Mouse (Mus musculus) neural tube, embryonic 14.5 days (tissue): ENCODE results near the gene Nfib. TPM values are rescaled to one million over a fixed set of nuclear protein-coding genes. Genes with fewer than 3 reads are reported as not detected.

Source experiments
- ATAC-seq: fragments of 200-750 bp; cut with Nextera tagmentation; 2 replicates; pipeline ENCODE4 v1.8.0; 2017; ENCODE audit warnings: low read depth, mild to moderate bottlenecking, moderate TSS enrichment, moderate library complexity
- H3K27ac ChIP-seq: fragments of 300-500 bp; sonication (generic); 2 replicates; pipeline ENCODE4 v1.5.1; 2014; ENCODE audit warnings: low read depth, mild to moderate bottlenecking, control low read depth, low read length, moderate library complexity, mixed read lengths
- H3K27me3 ChIP-seq: fragments of 300-500 bp; sonication (generic); 2 replicates; pipeline ENCODE4 v1.6.1; 2014; ENCODE audit warnings: low read length; ENCODE audit not compliant: control insufficient read depth, insufficient read depth
- H3K36me3 ChIP-seq: fragments of 300-500 bp; sonication (generic); 2 replicates; pipeline ENCODE4 v1.6.1; 2014; ENCODE audit warnings: low read length, mixed read lengths; ENCODE audit not compliant: control insufficient read depth, insufficient read depth
- H3K4me1 ChIP-seq: fragments of 300-500 bp; sonication (generic); 2 replicates; pipeline ENCODE4 v1.6.1; 2014; ENCODE audit warnings: low read length; ENCODE audit not compliant: control insufficient read depth, insufficient read depth
- H3K4me2 ChIP-seq: fragments of 300-500 bp; sonication (generic); 2 replicates; pipeline ENCODE4 v1.6.1; 2014; ENCODE audit warnings: mild to moderate bottlenecking, low read depth, low read length, control low read depth
- H3K4me3 ChIP-seq: fragments of 300-500 bp; sonication (generic); 2 replicates; pipeline ENCODE4 v1.5.1; 2014; ENCODE audit warnings: low read depth, low read length, control low read depth, mixed read lengths
- H3K9ac ChIP-seq: fragments of 300-500 bp; sonication (generic); replicated peaks from 2 replicates; pipeline ENCODE4 v1.6.1; 2014; ENCODE audit warnings: low read depth, mild to moderate bottlenecking, control low read depth, low read length, mixed read lengths
- H3K9me3 ChIP-seq: fragments of 300-500 bp; sonication (generic); 2 replicates; pipeline ENCODE4 v1.6.1; 2016; ENCODE audit warnings: low read length; ENCODE audit not compliant: control insufficient read depth
- WGBS: fragments of 180-500 bp; shearing (Covaris S2); extraction: QIAGEN DNeasy Blood & Tissue Kit; methylation state at CpG from one replicate; pipeline ENCODE4 v1.1.7; 2014; 5-methylcytosine and 5-hydroxymethylcytosine counted together
- polyA plus RNA-seq: library from polyadenylated mRNA; unstranded; fragments of >200 nt; fragmentation: Nextera tagmentation; extraction: Ambion mirVana; gene quantifications from 2 replicates; pipeline ENCODE4 v1.2.1, GENCODE M21; 2014

The Nfib gene
- polyA plus RNA-seq, 1 experiment from 2014 or later, result 111 TPM

DNA sequence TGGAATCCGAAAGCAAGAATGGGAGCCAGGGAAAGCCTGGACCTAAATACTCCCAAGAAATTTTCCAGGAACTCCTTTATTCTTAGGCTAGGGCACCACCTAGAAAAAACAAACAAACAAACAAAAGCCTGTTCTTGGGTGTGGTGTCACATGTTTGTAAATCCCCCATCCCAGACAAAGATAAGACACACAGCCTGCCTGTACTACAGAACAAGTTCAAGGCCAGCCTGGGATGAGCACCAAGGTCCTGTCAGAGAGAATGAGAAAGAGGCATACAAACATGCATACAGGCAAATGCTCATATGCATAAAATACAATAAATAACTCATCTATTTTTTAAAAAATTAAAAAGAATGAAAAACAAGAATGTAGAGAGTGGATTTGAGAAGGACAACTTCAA, 315.7 kb downstream of the Nfib start:
- 0 out of 2 replicates have a peak, but pooled peaks cover 2% of the 10 kb centered on the region for H3K4me1 ChIP-seq
- ATAC-seq, result no peak
- H3K27me3 ChIP-seq, result no peaks in the 10 kb centered on the region
- H3K4me2 ChIP-seq, result no peak overlapping the region
- no peaks in the 10 kb centered on the region for H3K9me3 ChIP-seq
- WGBS, result 89% methylated on average over 1 of the region's 1 CpGs
- H3K4me3 ChIP-seq, result no peak overlapping the region
- H3K36me3 ChIP-seq, result no peaks in the 10 kb centered on the region
- H3K27ac ChIP-seq, result no peak overlapping the region
- no peak overlapping the region for H3K9ac ChIP-seq

GRCm38 (mm10) chr4:82387620-82388019, 317.9 kb downstream of the Nfib start:
- ATAC-seq, result no peak

DNA sequence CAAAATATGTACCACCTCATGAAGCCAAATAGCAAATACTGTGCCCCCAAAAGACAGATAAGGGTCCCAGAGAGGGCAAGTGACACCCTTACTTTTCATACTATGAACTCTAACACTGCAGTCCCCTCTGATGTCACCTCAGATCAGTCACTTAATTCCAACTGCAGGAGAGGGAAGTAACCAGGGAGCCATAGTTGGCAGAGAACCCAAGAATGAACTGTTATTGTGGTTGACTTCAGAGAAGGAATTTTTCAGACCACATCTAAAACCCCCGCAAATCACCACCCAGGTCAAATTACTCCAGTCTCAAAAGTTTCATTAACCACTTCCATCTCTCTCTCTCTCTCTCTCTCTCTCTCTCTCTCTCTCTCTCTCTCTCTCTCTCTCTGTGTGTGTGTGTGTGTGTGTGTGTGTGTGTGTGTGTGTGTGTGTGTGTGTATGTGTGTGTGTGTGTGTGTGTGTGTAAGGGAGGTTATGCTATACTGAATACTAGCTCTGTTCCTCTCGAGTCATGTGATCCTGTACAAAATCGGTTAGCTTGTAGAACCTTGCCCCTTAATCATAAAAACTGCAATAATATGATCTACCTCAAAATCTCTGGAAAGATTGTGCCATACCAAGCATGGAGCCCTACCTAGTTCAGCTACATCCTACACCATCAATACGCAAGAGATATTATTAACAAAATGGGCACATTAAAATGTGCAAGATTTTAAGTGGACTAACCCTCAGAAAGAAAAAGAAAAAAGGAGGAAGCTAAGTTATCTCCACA, 319.1 kb downstream of the Nfib start:
- Histone ChIP-seq H3K4me1 (peaks cover 9% of the 10 kb centered on the region; the same call in 1 of the 2 replicates), H3K36me3 (no peaks in the 10 kb centered on the region), H3K4me3 (no peak overlapping the region), H3K4me2 (no peak overlapping the region), H3K9me3 (no peaks in the 10 kb centered on the region), H3K9ac (no peak overlapping the region), H3K27me3 (no peaks in the 10 kb centered on the region), H3K27ac (no peak overlapping the region)
- WGBS, result 90% methylated on average over 4 of the region's 4 CpGs
- no peak for ATAC-seq

More at GRCm38 (mm10) chr4:82387620-82388019, 317.9 kb downstream of the Nfib start:
- no peaks in the 10 kb centered on the region for H3K36me3 ChIP-seq
- H3K4me3 ChIP-seq, result no peak overlapping the region
- no peak overlapping the region for H3K9ac ChIP-seq
- no peak overlapping the region for H3K4me2 ChIP-seq
- H3K9me3 ChIP-seq, result no peaks in the 10 kb centered on the region
- H3K4me1 ChIP-seq, result peaks cover 9% of the 10 kb centered on the region; the same call in 1 of the 2 replicates
- no peak overlapping the region for H3K27ac ChIP-seq
- 83% methylated on average over 4 of the region's 4 CpGs for WGBS
- H3K27me3 ChIP-seq, result no peaks in the 10 kb centered on the region

- Histone ChIP-seq H3K27ac (no peak overlapping the region), H3K4me2 (no peak overlapping the region), H3K4me3 (no peak overlapping the region), H3K9me3 (no peaks in the 10 kb centered on the region), H3K27me3 (no peaks in the 10 kb centered on the region), H3K36me3 (no peaks in the 10 kb centered on the region), H3K9ac (no peak overlapping the region), H3K4me1 (peaks cover 9% of the 10 kb centered on the region; the same call in 1 of the 2 replicates)
- WGBS, result 88% methylated on average over 4 of the region's 4 CpGs
- ATAC-seq, result no peak
Measured at GRCm38 (mm10) chr4:82385638-82386037, 319.9 kb downstream of the Nfib start.

DNA sequence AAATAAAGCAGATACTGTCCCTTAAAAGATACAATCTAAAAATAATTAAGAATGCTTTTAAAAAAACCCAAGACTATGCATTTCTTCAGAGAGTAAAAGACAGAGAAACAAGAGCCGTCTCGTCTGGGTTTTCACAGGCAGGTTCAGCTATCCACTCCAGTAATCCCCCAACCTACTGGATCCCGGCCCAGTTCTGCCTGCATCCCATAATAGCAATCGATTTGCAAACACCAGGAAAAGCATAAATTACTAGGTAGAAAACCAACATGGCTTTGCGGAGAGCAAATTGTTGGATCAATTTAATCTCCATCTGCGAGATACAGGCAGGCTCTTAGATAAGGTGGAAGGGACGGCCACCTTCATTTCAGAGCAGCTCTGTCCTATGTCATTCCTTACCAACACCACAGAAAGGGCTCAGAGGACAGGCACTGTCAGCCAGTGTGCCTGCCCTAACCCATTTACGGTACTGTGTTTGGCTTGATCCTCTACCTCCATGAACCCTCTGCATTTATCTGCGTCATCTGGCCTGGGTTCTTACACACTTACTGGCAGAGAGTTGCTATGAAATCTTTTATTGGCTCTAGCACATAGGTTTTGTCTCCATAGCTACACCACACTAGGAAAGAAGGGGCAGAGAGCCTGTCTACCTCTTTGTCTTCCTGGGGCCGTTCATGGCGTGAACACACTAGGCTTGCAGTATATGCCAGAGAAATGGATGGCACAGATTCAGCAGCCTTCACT, 321.4 kb downstream of the Nfib start:
- H3K27me3 ChIP-seq, result no peaks in the 10 kb centered on the region
- peak; percentile 84 for ATAC-seq
- 51% methylated on average over 11 of the region's 11 CpGs for WGBS

GRCm38 (mm10) chr4:82383346-82383745, 322.2 kb downstream of the Nfib start:
- Histone ChIP-seq H3K4me1 (peaks cover 9% of the 10 kb centered on the region; the same call in 1 of the 2 replicates), H3K36me3 (no peaks in the 10 kb centered on the region), H3K9ac (no peak overlapping the region), H3K27me3 (no peaks in the 10 kb centered on the region), H3K9me3 (no peaks in the 10 kb centered on the region), H3K27ac (no peak overlapping the region), H3K4me2 (no peak overlapping the region), H3K4me3 (no peak overlapping the region)
- WGBS, result 56% methylated on average over 8 of the region's 8 CpGs
- peak; percentile 55; the same call in 1 of the 2 replicates for ATAC-seq

More for the DNA sequence above, 321.4 kb downstream of the Nfib start:
- H3K9ac ChIP-seq, result no peak overlapping the region
- H3K36me3 ChIP-seq, result no peaks in the 10 kb centered on the region
- H3K9me3 ChIP-seq, result no peaks in the 10 kb centered on the region
- peaks cover 9% of the 10 kb centered on the region; the same call in 1 of the 2 replicates for H3K4me1 ChIP-seq
- H3K4me3 ChIP-seq, result no peak overlapping the region
- H3K27ac ChIP-seq, result peak overlapping the region; percentile 60
- no peak overlapping the region; the same call in 1 of the 2 replicates for H3K4me2 ChIP-seq

DNA sequence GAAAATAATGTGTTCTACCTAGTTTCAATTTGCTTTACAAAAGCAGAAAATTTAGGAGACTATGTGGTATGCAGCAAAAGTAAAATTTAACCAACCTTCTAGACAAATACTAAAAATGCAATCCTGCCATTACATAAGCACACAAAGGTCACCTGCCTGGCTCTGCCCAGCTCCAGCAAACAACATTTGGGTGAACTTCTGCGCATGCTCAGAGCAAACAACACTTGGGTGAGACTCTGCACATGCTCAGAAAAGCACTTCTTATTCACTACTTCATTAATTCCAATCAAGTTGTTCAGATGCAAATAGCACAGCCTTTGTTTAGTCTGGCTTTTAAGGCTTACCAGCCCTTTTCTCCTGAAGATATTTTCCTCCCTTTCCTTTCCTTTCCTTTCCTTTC, 323.8 kb downstream of the Nfib start:
- Histone ChIP-seq H3K4me1 (peaks cover 9% of the 10 kb centered on the region; the same call in 1 of the 2 replicates), H3K27me3 (no peaks in the 10 kb centered on the region), H3K4me3 (no peak overlapping the region), H3K4me2 (no peak overlapping the region), H3K9me3 (no peaks in the 10 kb centered on the region), H3K9ac (no peak overlapping the region), H3K27ac (no peak overlapping the region), H3K36me3 (no peaks in the 10 kb centered on the region)
- WGBS, result 53% methylated on average over 1 of the region's 1 CpGs
- no peak for ATAC-seq

DNA sequence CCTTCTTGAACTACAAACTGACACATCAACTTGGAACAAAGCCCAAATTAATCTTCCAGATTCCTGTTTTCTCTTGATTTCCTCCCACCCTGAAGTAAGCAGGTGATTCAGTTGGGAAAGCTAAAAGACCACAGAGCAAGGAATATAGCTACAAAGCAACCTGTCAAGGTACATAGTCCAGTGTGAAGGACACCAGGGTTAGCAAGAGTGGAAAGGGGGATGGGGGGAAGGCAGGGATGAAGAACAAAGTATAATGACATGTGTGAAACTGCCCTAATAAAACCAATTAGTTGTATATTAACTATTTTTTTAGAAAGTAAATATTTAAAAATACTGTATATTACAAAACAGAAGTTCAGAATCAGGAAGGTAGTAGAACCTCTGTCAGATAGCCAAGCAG, 325.0 kb downstream of the Nfib start:
- no peaks in the 10 kb centered on the region for H3K36me3 ChIP-seq
- no peaks in the 10 kb centered on the region for H3K9me3 ChIP-seq
- no peak overlapping the region for H3K4me3 ChIP-seq
- ATAC-seq, result no peak
- H3K27ac ChIP-seq, result no peak overlapping the region
- no peak overlapping the region for H3K4me2 ChIP-seq
- peaks cover 9% of the 10 kb centered on the region; the same call in 1 of the 2 replicates for H3K4me1 ChIP-seq
- no peak overlapping the region for H3K9ac ChIP-seq
- H3K27me3 ChIP-seq, result no peaks in the 10 kb centered on the region

GRCm38 (mm10) chr4:82378050-82378449, 327.5 kb downstream of the Nfib start:
- Histone ChIP-seq H3K9me3 (no peaks in the 10 kb centered on the region), H3K27ac (no peak overlapping the region), H3K36me3 (no peaks in the 10 kb centered on the region), H3K27me3 (no peaks in the 10 kb centered on the region), H3K4me2 (no peak overlapping the region), H3K4me3 (no peak overlapping the region), H3K4me1 (no peaks in the 10 kb centered on the region), H3K9ac (no peak overlapping the region)
- no peak for ATAC-seq
- 97% methylated on average over 3 of the region's 3 CpGs for WGBS
